Mouse (Mus musculus) kidney, embryonic 15.5 days (tissue): ENCODE measurements around the gene Ring1. TPM values are rescaled to one million over a fixed set of nuclear protein-coding genes. Genes with fewer than 3 reads are reported as not detected.
A peak's percentile ranks its signal among the peaks of the same experiment; 100 is the strongest.

Source experiments
- ATAC-seq: fragments of 200-750 bp; cut with Nextera tagmentation; replicated peaks from 2 replicates; pipeline ENCODE4 v1.8.0; 2017; ENCODE audit warnings: moderate TSS enrichment; ENCODE audit not compliant: low FRiP score
- H3K27ac ChIP-seq: fragments of 300-500 bp; sonication (generic); 2 replicates; pipeline ENCODE4 v1.5.1; 2015; ENCODE audit warnings: mild to moderate bottlenecking, inconsistent platforms
- H3K27me3 ChIP-seq: fragments of 300-500 bp; sonication (generic); 2 replicates; pipeline ENCODE4 v1.6.1; 2015; ENCODE audit warnings: inconsistent platforms
- H3K36me3 ChIP-seq: fragments of 300-500 bp; sonication (generic); 2 replicates; pipeline ENCODE4 v1.6.1; 2015; ENCODE audit warnings: inconsistent platforms
- H3K4me1 ChIP-seq: fragments of 300-500 bp; sonication (generic); 2 replicates; pipeline ENCODE4 v1.6.1; 2015; ENCODE audit warnings: inconsistent platforms
- H3K4me2 ChIP-seq: fragments of 300-500 bp; sonication (generic); 2 replicates; pipeline ENCODE4 v1.6.1; 2015; ENCODE audit warnings: moderate library complexity, mild to moderate bottlenecking, inconsistent platforms
- H3K4me3 ChIP-seq: fragments of 300-500 bp; sonication (generic); replicated peaks from 2 replicates; pipeline ENCODE4 v1.5.1; 2015; ENCODE audit warnings: mild to moderate bottlenecking, inconsistent platforms
- H3K9ac ChIP-seq: fragments of 300-500 bp; sonication (generic); 2 replicates; pipeline ENCODE4 v1.6.1; 2015; ENCODE audit warnings: mild to moderate bottlenecking, inconsistent platforms
- H3K9me3 ChIP-seq: fragments of 300-500 bp; sonication (generic); replicated peaks from 2 replicates; pipeline ENCODE4 v1.6.1; 2016; ENCODE audit warnings: inconsistent platforms
- WGBS: fragments of 180-500 bp; shearing (Covaris S2); methylation state at CpG from one replicate; pipeline ENCODE4 v1.1.7; 2015; ENCODE audit warnings: mixed read lengths; 5-methylcytosine and 5-hydroxymethylcytosine counted together
- polyA plus RNA-seq: library from polyadenylated mRNA; unstranded; fragments of >200 nt; fragmentation: Nextera tagmentation; extraction: Ambion mirVana; gene quantifications from 2 replicates; pipeline ENCODE4 v1.2.1, GENCODE M21; 2015

The Ring1 gene
- polyA plus RNA-seq, 1 experiment from 2014 or later: 21.7 TPM

DNA sequence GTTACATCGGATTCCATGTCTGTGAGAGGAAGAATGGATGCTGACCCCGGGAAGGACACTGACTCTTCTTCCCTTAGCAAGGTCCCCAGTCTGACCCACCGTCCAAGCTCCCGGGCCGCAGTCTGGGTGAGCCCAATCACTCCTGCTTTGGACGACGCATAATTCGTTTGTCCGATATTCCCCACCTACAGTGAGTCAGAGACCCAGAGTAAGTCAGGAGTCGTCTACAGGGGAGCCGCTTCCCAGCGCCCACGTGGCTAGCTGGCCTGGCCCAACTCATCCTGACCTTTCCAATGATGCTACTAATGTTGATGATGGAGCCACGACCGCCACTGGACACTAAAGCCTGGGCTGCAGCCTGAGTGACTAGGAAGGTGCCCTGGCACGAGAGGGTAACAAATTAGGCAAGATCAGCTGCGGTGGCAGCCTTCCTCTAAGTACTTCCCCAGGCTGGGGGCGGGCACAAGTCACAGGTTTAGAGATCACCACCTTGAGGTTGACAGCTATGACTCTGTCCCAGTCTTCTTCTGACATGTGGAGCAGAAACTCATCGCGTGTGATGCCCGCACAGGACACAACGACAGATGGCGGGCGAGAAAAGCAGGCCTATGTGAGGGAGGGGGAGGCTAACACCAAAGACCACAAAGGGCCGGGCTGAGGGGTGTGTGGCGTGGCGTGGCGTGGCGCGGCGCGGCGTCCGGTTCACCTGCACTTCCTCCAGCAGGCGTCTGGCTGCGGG is 2.6 kb upstream of the Ring1 start:
- 7% methylated on average over 36 of the region's 36 CpGs for WGBS
- Histone ChIP-seq H3K4me1 (peaks cover 63% of the 10 kb centered on the region), H3K9ac (peak overlapping the region; percentile 77), H3K36me3 (peaks cover 35% of the 10 kb centered on the region), H3K27me3 (no peaks in the 10 kb centered on the region), H3K4me2 (peak overlapping the region; percentile 94), H3K4me3 (peak overlapping the region; percentile 90), H3K9me3 (no peaks in the 10 kb centered on the region), H3K27ac (peak overlapping the region; percentile 86)
- no peak; the same call in 1 of the 2 replicates for ATAC-seq

- Histone ChIP-seq H3K9ac (no peak overlapping the region), H3K27me3 (no peaks in the 10 kb centered on the region), H3K36me3 (peaks cover 43% of the 10 kb centered on the region), H3K4me2 (peak overlapping the region; percentile 94), H3K4me3 (peak overlapping the region; percentile 90), H3K27ac (no peak overlapping the region), H3K4me1 (peaks cover 63% of the 10 kb centered on the region), H3K9me3 (no peaks in the 10 kb centered on the region)
- ATAC-seq: no peak
- 24% methylated on average over 2 of the region's 2 CpGs for WGBS
These were observed 1.7 kb upstream of the Ring1 start for GRCm38 (mm10) chr17:34026221-34026620.

DNA sequence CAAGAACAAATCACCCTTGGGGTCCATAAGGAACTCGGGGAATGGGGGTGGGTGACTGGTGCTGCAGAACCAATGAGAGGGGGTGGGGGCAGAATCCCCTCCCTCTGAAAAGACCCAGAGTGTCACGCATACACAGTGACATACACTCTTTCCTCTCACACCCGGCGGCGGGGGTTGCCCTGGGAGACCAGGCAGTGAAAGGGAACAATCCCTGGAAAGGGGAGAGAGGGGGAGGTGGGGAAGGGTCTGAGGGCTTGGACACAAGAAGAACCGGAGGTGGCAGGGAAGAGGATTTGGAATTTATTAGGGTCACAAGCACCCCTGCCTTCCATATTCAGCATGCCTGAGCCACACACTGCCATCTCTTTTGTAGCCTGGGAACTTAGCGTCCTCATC is 1.3 kb upstream of the Ring1 start:
- WGBS: 14% methylated on average over 7 of the region's 7 CpGs
- H3K36me3 ChIP-seq: peaks cover 48% of the 10 kb centered on the region
- no peak overlapping the region for H3K27ac ChIP-seq
- peak overlapping the region; percentile 90 for H3K4me3 ChIP-seq
- H3K4me2 ChIP-seq: peak overlapping the region; percentile 94
- H3K9ac ChIP-seq: peak overlapping the region; percentile 91; the same call in 1 of the 2 replicates
- no peak for ATAC-seq
- no peaks in the 10 kb centered on the region for H3K9me3 ChIP-seq
- peaks cover 63% of the 10 kb centered on the region for H3K4me1 ChIP-seq
- H3K27me3 ChIP-seq: no peaks in the 10 kb centered on the region

GRCm38 (mm10) chr17:34024861-34025755 is 628 bp upstream of the Ring1 start:
- Histone ChIP-seq H3K27me3 (no peaks in the 10 kb centered on the region), H3K9me3 (no peaks in the 10 kb centered on the region; the same call in 1 of the 2 replicates), H3K4me2 (peak overlapping the region; percentile 94), H3K4me1 (peaks cover 56% of the 10 kb centered on the region), H3K36me3 (peaks cover 51% of the 10 kb centered on the region), H3K9ac (peak overlapping the region; percentile 91), H3K4me3 (peak overlapping the region; percentile 90), H3K27ac (peak overlapping the region; percentile 97)
- no peak for ATAC-seq
- WGBS: under 1% methylated on average over 55 of the region's 57 CpGs

DNA sequence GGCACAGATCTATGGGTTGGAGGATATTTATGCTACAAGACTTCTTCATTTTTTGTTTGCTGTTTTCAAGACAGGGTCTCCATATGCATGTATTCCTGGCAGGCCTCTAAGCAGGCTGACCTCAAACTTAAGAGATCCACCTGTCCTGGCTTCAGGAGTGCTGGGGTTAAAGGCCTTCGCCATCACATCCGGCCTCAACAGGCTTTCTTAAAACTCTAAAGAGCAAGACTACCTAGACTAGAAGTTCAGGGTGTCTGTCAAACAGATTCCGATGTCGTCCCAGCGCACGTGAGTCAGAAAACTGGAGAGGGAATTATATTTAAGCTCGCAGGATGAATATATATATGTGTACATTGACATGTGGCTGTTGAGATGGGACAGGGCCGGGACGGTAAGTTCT is 802 bp downstream of the Ring1 start:
- H3K36me3 ChIP-seq: peaks cover 39% of the 10 kb centered on the region
- H3K27ac ChIP-seq: peak overlapping the region; percentile 97; the same call in 1 of the 2 replicates
- H3K4me1 ChIP-seq: peaks cover 42% of the 10 kb centered on the region
- H3K9me3 ChIP-seq: peaks cover 9% of the 10 kb centered on the region
- peak overlapping the region; percentile 90 for H3K4me3 ChIP-seq
- WGBS: 65% methylated on average over 9 of the region's 9 CpGs
- H3K27me3 ChIP-seq: no peaks in the 10 kb centered on the region
- no peak for ATAC-seq
- peak overlapping the region; percentile 91; the same call in 1 of the 2 replicates for H3K9ac ChIP-seq
- peak overlapping the region; percentile 94 for H3K4me2 ChIP-seq

DNA sequence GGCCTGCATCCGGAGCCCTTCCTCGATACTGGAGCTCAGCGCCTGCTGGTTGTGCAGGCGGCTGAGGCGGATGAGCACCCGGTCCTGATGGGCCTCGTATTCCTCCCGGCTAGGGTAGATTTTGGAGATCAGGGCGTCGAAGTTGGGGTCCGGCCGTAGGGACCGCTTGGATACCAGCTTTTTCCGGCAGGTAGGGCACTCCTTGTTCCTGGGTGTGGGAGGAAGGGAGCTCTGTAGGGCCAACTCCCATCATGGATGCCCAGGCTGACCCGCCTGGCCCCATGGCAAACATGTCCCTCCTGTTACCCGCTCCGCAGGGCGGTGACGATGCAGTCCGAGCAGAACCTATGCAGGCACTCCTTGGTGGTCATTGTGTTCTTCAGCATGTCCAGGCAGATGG is 1.5 kb downstream of the Ring1 start:
- Histone ChIP-seq H3K36me3 (peaks cover 33% of the 10 kb centered on the region), H3K4me3 (no peak overlapping the region), H3K9me3 (peaks cover 9% of the 10 kb centered on the region), H3K4me2 (no peak overlapping the region), H3K27me3 (no peaks in the 10 kb centered on the region), H3K9ac (no peak overlapping the region), H3K27ac (no peak overlapping the region), H3K4me1 (peaks cover 35% of the 10 kb centered on the region)
- ATAC-seq: no peak
- WGBS: 98% methylated on average over 20 of the region's 20 CpGs

- H3K27ac ChIP-seq: no peak overlapping the region
These were observed 2.1 kb downstream of the Ring1 start for GRCm38 (mm10) chr17:34022414-34022783.

DNA sequence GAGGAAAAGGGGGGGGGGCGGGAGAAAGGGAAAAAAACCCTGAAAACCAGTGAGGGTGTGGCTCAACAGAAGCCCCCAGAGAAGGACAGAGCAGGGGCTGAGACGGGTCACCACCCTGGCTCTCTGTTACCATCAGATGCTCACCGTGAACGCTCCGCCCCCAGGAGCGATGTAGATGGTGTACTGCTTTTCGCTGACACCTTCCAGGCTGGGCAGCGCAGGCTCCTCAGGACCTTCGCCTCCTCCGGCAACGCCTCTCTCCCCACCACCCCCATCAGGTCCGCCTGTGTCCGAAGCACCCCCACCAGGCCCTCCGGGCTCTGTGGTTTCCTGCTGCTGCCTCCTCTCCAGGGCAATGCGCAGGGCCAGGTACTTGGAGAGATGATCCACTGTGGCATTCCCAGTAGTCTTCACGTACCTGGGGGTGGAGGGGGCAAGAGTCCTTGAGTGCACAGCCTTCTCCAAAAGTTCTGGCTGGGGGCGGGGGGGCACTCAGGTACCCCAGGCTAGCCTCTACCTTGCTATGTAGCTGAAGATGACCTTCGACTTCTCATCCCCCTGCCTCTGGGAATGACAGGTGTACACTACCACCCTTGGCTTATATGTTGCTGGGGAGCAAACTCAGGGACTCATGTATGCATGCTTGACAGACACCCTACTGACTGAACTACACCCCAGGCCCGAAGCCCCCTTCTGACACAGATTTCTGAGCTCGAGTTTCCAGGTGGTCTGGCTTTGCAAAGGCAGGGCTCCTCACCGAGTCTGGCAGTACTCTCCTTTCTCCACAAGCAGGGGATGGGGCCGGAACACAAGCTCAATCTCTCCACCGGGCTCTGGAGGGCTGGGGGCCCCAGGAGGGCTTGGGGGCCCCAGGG is 2.7 kb downstream of the Ring1 start:
- Histone ChIP-seq H3K4me1 (peaks cover 25% of the 10 kb centered on the region), H3K4me2 (no peak overlapping the region), H3K27ac (no peak overlapping the region), H3K27me3 (no peaks in the 10 kb centered on the region), H3K9me3 (peaks cover 9% of the 10 kb centered on the region), H3K36me3 (peaks cover 33% of the 10 kb centered on the region), H3K4me3 (no peak overlapping the region), H3K9ac (no peak overlapping the region)
- 95% methylated on average over 23 of the region's 23 CpGs for whole genome bisulfite sequencing
- no peak for ATAC-seq

More at GRCm38 (mm10) chr17:34022414-34022783, 2.1 kb downstream of the Ring1 start:
- Histone ChIP-seq H3K4me1 (peaks cover 31% of the 10 kb centered on the region), H3K9me3 (peaks cover 9% of the 10 kb centered on the region), H3K4me3 (no peak overlapping the region), H3K9ac (no peak overlapping the region), H3K4me2 (no peak overlapping the region), H3K27me3 (no peaks in the 10 kb centered on the region), H3K36me3 (peaks cover 33% of the 10 kb centered on the region)
- WGBS: 95% methylated on average over 14 of the region's 14 CpGs
- ATAC-seq: no peak

GRCm38 (mm10) chr17:34013436-34013835 is 11.0 kb downstream of the Ring1 start:
- ATAC-seq: no peak
- Histone ChIP-seq H3K4me1 (no peaks in the 10 kb centered on the region), H3K9me3 (no peaks in the 10 kb centered on the region), H3K27ac (no peak overlapping the region), H3K36me3 (no peaks in the 10 kb centered on the region), H3K4me3 (no peak overlapping the region), H3K27me3 (no peaks in the 10 kb centered on the region), H3K9ac (no peak overlapping the region), H3K4me2 (no peak overlapping the region)
- 92% methylated on average over 8 of the region's 8 CpGs for WGBS

DNA sequence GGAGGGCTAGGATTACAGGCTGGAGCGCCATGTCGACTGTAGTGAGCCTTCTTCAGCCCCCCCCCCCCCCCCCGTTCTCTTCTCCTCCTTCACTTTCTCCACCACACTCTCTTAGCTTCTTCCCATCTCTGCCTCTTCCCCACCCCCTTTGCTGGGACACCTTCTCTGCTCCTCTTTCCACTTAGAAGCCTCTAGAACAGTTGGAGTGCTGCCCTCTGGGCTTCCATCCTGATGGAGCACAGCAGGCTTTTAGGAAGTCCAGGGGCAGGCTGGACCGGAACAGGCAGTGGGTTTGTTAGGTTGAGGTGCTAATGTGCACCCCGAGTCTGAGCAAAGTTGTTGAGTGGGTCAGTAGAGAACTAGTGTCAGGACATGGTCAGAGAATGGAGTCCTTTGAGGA is 14.3 kb downstream of the Ring1 start:
- Histone ChIP-seq H3K9me3 (no peaks in the 10 kb centered on the region), H3K27me3 (peaks cover 15% of the 10 kb centered on the region), H3K4me1 (no peaks in the 10 kb centered on the region), H3K4me3 (no peak overlapping the region), H3K27ac (no peak overlapping the region), H3K9ac (no peak overlapping the region), H3K36me3 (no peaks in the 10 kb centered on the region), H3K4me2 (no peak overlapping the region)
- WGBS: 66% methylated on average over 5 of the region's 5 CpGs
- no peak for ATAC-seq

DNA sequence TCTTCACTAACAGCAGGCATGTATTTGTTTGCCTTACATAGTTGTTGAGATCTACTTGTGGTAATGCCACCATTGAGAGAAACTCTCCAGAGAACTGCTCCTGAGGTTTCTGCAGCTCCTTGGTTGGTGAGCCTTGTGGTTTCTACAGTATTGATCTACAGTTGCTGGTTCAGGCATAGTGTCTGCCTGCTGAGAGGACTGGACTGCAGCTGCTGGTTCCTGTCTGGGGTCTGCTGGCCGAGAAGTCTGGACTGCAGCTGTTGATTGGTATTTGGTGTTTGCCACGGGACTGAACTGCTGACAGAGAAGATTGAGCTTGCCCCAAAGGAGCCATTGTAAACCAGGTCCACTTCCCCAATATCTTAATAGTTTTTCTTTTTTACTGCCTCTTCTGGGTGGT is 17.9 kb downstream of the Ring1 start:
- Histone ChIP-seq H3K36me3 (no peaks in the 10 kb centered on the region), H3K4me2 (no peak overlapping the region), H3K9ac (no peak overlapping the region), H3K4me1 (no peaks in the 10 kb centered on the region), H3K4me3 (no peak overlapping the region), H3K9me3 (no peaks in the 10 kb centered on the region), H3K27me3 (peaks cover 29% of the 10 kb centered on the region), H3K27ac (no peak overlapping the region)
- 40% methylated on average over 2 of the region's 2 CpGs for WGBS
- no peak for ATAC-seq
